Mouse (Mus musculus): ENCODE results near the gene Olfr376.

Gene Olfr376

GRCm38 (mm10) chr11:73370946-73371345 lies at the start of gene Olfr376:
Gene Olfr376, plus strand, starts transcription at chr11:73371246.
- DNase-seq = no peak

GRCm38 (mm10) chr11:73323906-73324830 lies 46.9 kb upstream of the Olfr376 start:
- no peak for DNase-seq

GRCm38 (mm10) chr11:73326485-73326886 lies 44.6 kb upstream of the Olfr376 start:
- no peak for DNase-seq

GRCm38 (mm10) chr11:73327361-73327760 lies 43.7 kb upstream of the Olfr376 start:
- peak; percentile 5 to 19 for DNase-seq

GRCm38 (mm10) chr11:73329442-73329841 lies 41.6 kb upstream of the Olfr376 start, which contains the start of the genes Aspa, Gm49340 and Spata22:
Gene Aspa, minus strand, starts transcription at chr11:73329596.
Gene Gm49340, plus strand, starts transcription at chr11:73329741.
Gene Spata22, plus strand, starts transcription at chr11:73329741.
- DNase-seq = no peak

- DNase-seq = no peak
Observed at GRCm38 (mm10) chr11:73333357-73333756, 37.7 kb upstream of the Olfr376 start.

- no peak for DNase-seq
Observed at GRCm38 (mm10) chr11:73336919-73337318, 34.1 kb upstream of the Olfr376 start.

GRCm38 (mm10) chr11:73350483-73350882 lies 20.6 kb upstream of the Olfr376 start, which contains the start of gene Olfr20:
Gene Olfr20, plus strand, starts transcription at chr11:73350783.
- DNase-seq = no peak

- DNase-seq = no peak
Observed at GRCm38 (mm10) chr11:73395374-73395773, 24.3 kb downstream of the Olfr376 start.

GRCm38 (mm10) chr11:73399514-73399913 lies 28.5 kb downstream of the Olfr376 start, which contains the start of gene Olfr1:
Gene Olfr1, minus strand, starts transcription at chr11:73399614.
- DNase-seq = no peak
